Mouse (Mus musculus) layer of hippocampus, adult 8-10 months (tissue): Measurements from ENCODE around the gene Iqcf3. TPM values are rescaled to one million over a fixed set of nuclear protein-coding genes. Genes with fewer than 3 reads are reported as not detected.

Experiments used
- DNase-seq, 2 experiments: peaks; one replicate each; pipeline ENCODE4 v3.0.0; 2022; ENCODE audit warnings: low spot score in 2 of 2
- total RNA-seq, 4 experiments: library from RNA; stranded (reverse); gene quantifications; 2 replicates each; pipeline ENCODE4 v1.2.4; 2022

The Iqcf3 gene
- total RNA-seq, 4 experiments from 2014 or later = not detected

DNA sequence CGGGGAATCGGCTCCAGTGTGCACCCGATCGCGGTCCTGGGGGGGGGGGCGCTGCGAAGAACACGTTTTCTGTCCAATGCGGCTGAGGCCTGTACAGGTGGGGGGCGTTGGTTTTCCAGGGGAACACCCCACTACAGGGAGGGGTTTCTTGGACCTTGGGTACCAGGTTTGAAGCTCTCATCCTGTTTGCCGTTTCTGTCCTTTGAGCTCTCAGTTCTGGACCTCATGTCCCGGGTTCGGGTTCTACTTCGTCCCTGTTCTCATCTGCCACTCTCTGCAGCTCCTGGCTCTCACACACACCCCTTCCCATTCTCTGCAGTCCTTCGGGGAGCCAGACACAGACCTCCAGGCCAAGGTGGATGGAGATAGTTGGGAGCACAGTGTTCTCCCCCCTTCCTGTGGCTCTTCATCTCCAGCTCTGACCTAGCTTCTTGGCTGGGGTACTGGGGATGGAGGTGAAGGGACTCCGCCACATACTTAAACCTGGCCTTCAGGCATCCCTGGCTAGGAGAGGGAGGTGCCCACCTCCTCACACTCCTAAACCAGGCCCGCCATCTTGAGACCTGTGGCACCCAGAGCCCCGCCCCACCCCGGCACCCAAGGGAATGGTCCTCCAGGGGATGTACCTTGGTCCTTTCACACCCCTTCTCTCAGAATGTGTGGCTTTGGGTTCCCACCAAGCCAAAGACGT, 107.2 kb downstream of the Iqcf3 start:
- DNase-seq = no peak

DNA sequence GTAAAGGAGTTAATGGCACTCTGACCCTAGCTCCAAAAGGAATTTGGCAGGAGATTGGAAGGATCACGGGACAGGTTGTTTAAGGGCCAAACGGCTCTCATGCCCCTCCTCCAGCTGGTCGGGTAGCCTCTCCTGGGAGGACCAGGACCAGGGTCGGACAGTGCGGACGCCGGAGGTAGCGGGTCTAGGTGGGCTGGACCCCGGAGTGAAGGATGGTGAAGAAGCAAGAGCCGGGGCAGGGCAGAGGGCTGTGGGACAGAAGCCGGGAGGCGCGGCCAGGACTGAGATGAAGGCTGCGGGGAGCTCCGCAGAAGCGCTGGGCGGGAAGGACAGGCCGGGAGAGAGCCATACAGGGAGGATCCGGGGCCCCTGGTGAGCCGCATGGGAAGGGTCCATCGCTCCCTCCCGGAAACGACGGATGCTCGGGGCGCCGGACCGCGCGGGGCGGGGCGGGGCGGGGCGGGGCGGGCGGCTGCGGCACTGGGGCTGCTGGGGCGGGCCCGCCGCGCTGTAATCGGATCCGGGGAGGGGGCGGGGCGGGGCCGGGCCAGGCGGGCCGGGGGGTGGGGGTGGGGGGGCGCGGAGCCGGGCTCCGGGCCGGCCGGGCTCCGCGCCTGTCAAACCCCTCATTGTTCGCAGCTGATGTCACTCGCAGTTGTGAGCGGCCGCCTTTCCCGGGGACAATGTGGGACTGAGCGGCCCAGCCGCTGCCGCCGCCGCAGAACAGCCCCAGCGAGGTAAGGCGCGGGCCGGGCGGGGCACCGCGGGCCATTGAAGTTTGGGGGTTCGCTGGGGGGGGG, 108.0 kb downstream of the Iqcf3 start, which contains the start of gene Pcbp4:
Gene Pcbp4, plus strand, starts transcription at position 21 of the 800 bp plus-strand sequence.
- DNase-seq = no peak

Other genes starting within 250 kb of the Iqcf3 start
- gene Dusp7, start 193.0 kb downstream of the Iqcf3 start, total RNA-seq = 10 to 100 TPM; 78.0 to 84.8 (median 80.5) TPM
- gene Rpl29, start 132.2 kb downstream of the Iqcf3 start, total RNA-seq = 100 to 1,000 TPM; 250 to 295 (median 266) TPM
- 10 to 100 TPM; 14.0 to 21.3 (median 15.0) TPM for gene Acy1, start 123.3 kb downstream of the Iqcf3 start, total RNA-seq
- 10 to 100 TPM; 14.7 to 17.7 (median 17.0) TPM for gene Abhd14b, start 114.2 kb downstream of the Iqcf3 start, total RNA-seq
- gene Abhd14a, start 114.0 kb downstream of the Iqcf3 start, total RNA-seq = 10 to 100 TPM; 35.6 to 44.4 (median 40.2) TPM
- gene Pcbp4, start 108.3 kb downstream of the Iqcf3 start, total RNA-seq = 100 to 1,000 TPM; 186 to 215 (median 199) TPM
- 10 to 100 TPM in 3 of 4 experiments, 1 to 10 TPM in 1; 9.4 to 12.4 (median 10.6) TPM for gene Gpr62, start 95.7 kb downstream of the Iqcf3 start, total RNA-seq
- 10 to 100 TPM; 32.7 to 42.1 (median 33.2) TPM for gene Rrp9, start 85.7 kb downstream of the Iqcf3 start, total RNA-seq
- 10 to 100 TPM in 1 of 4 experiments, 1 to 10 TPM in 3; 6.0 to 10.9 (median 7.4) TPM for gene Parp3, start 84.7 kb downstream of the Iqcf3 start, total RNA-seq
- not detected for gene Iqcf1, start 61.7 kb downstream of the Iqcf3 start, total RNA-seq
- gene Iqcf5, start 47.1 kb downstream of the Iqcf3 start, total RNA-seq = not detected
- gene Iqcf4, start 9.4 kb upstream of the Iqcf3 start, total RNA-seq = not detected
- gene Iqcf6, start 65.0 kb upstream of the Iqcf3 start, total RNA-seq = not detected
- gene Grm2, start 94.5 kb upstream of the Iqcf3 start, total RNA-seq = 10 to 100 TPM; 56.9 to 66.6 (median 59.3) TPM
- gene Tex264, start 124.3 kb upstream of the Iqcf3 start, total RNA-seq = 100 to 1,000 TPM in 1 of 4 experiments, 10 to 100 TPM in 3; 82.1 to 103 (median 92.2) TPM
- gene Rad54l2, start 227.6 kb upstream of the Iqcf3 start, total RNA-seq = 10 to 100 TPM; 17.3 to 21.1 (median 18.5) TPM